Mouse (Mus musculus): Measurements from ENCODE around the gene Il27ra.

GRCm38 (mm10) chr8:84065457-84066072, 23.2 kb upstream of the Il27ra start:
- TF ChIP-seq E2F4 (IDR thresholded peaks at IDR 0.05; ENCODE audit: insufficient read depth) = no peak
- no peak for TF ChIP-seq POLR2A (IDR thresholded peaks at IDR 0.05; ENCODE audit: insufficient read length, low read depth)
- TF ChIP-seq TCF12 (IDR thresholded peaks at IDR 0.05; ENCODE audit: insufficient read depth, poor library complexity, severe bottlenecking) = no peak
- no peak for TF ChIP-seq MYOD1 (IDR thresholded peaks at IDR 0.05; ENCODE audit: control insufficient read depth in 1 of 3, insufficient read length in 2 of 3, low read depth in 2 of 3)
- TF ChIP-seq CEBPB (IDR thresholded peaks at IDR 0.05; ENCODE audit: insufficient read depth, poor library complexity, severe bottlenecking) = no peak
- TF ChIP-seq MYOG (IDR thresholded peaks at IDR 0.05; ENCODE audit: control insufficient read depth in 1 of 3, insufficient read depth in 1 of 3, insufficient read length in 2 of 3, low read depth in 2 of 3) = no peak
- TF ChIP-seq USF1 (IDR thresholded peaks at IDR 0.05; ENCODE audit: low read depth) = no peak

Data from myocyte (in vitro differentiated cells).